Mouse (Mus musculus) heart, postnatal 0 days (tissue): ENCODE results near the gene Hist1h4f. TPM values are rescaled to one million over a fixed set of nuclear protein-coding genes. Genes with fewer than 3 reads are reported as not detected.
"Not testable (repeated sequence)": the region's sequence is repeated elsewhere in the genome, so short reads cannot be mapped to it uniquely, and the experiment has no call there.

Experiments
- ATAC-seq: fragments of 200-750 bp; cut with Nextera tagmentation; 2 replicates; pipeline ENCODE4 v1.8.0; 2017; ENCODE audit warnings: low read depth, moderate number of reproducible peaks, moderate library complexity; ENCODE audit not compliant: insufficient read depth
- DNase-seq: peaks from one replicate; pipeline ENCODE4 v3.0.0-alpha.2; 2016; ENCODE audit warnings: low spot score
- H3K27ac ChIP-seq: fragments of 300-500 bp; sonication (generic); 2 replicates; pipeline ENCODE4 v1.5.1; 2014; ENCODE audit warnings: low read depth, mild to moderate bottlenecking
- H3K27me3 ChIP-seq: fragments of 300-500 bp; sonication (generic); 2 replicates; pipeline ENCODE4 v1.6.1; 2014; ENCODE audit warnings: low read length, mixed read lengths; ENCODE audit not compliant: control insufficient read depth, insufficient read depth
- H3K36me3 ChIP-seq: fragments of 300-500 bp; sonication (generic); replicated peaks from 2 replicates; pipeline ENCODE4 v1.6.1; 2014; ENCODE audit warnings: low read length, mixed read lengths; ENCODE audit not compliant: control insufficient read depth, insufficient read depth
- H3K4me1 ChIP-seq: fragments of 300-500 bp; sonication (generic); 2 replicates; pipeline ENCODE4 v1.6.1; 2014; ENCODE audit warnings: antibody characterized with exemption; ENCODE audit not compliant: control insufficient read depth, insufficient read depth
- H3K4me2 ChIP-seq: fragments of 300-500 bp; sonication (generic); 2 replicates; pipeline ENCODE4 v1.6.1; 2014; ENCODE audit warnings: low read depth, mild to moderate bottlenecking, low read length, moderate library complexity
- H3K4me3 ChIP-seq: fragments of 300-500 bp; sonication (generic); 2 replicates; pipeline ENCODE4 v1.5.1; 2014; ENCODE audit warnings: low read depth, low read length
- H3K9ac ChIP-seq: fragments of 300-500 bp; sonication (generic); replicated peaks from 2 replicates; pipeline ENCODE4 v1.6.1; 2014; ENCODE audit warnings: low read depth, low read length, mixed read lengths
- H3K9me3 ChIP-seq: fragments of 300-500 bp; sonication (generic); replicated peaks from 2 replicates; pipeline ENCODE4 v1.6.1; 2016; ENCODE audit warnings: low read length; ENCODE audit not compliant: control insufficient read depth
- CTCF ChIP-seq: IDR thresholded peaks from 2 replicates; pipeline ENCODE4 v1.5.1; 2016; ENCODE audit warnings: antibody characterized with exemption, control low read depth, low read depth
- EP300 ChIP-seq: IDR thresholded peaks from 2 replicates; pipeline ENCODE4 v1.6.1; 2016; ENCODE audit warnings: antibody characterized with exemption, low read depth
- WGBS: fragments of 180-500 bp; shearing (Covaris S2); extraction: QIAGEN DNeasy Blood & Tissue Kit; methylation state at CpG from one replicate; pipeline ENCODE4 v1.1.7; 2014; 5-methylcytosine and 5-hydroxymethylcytosine counted together
- polyA plus RNA-seq: library from polyadenylated mRNA; unstranded; fragments of >200 nt; fragmentation: Nextera tagmentation; extraction: Ambion mirVana; gene quantifications from 2 replicates; pipeline ENCODE4 v1.2.1, GENCODE M21; 2015
- total RNA-seq: library from RNA; depleted of rRNA; stranded (reverse); fragments of >200 nt; gene quantifications from 2 replicates; pipeline ENCODE4 v1.2.3, GENCODE M21; 2014; ENCODE audit warnings: low replicate concordance

Gene Hist1h4f
- total and polyA plus RNA-seq, 2 experiments from 2014 or later, result 3,073 TPM; not detected in 1

GRCm38 (mm10) chr13:23551931-23552914 is 775 bp upstream of the Hist1h4f start:
- DNase-seq, result no peak
- Histone ChIP-seq H3K9me3 (no peaks in the 10 kb centered on the region), H3K4me1 (peaks cover 5% of the 10 kb centered on the region; the same call in 1 of the 2 replicates), H3K36me3 (no peaks in the 10 kb centered on the region), H3K9ac (peak overlapping the region; percentile 50; the same call in 1 of the 2 replicates), H3K4me3 (peak overlapping the region; percentile 47), H3K27ac (peak overlapping the region; percentile 85), H3K4me2 (peak overlapping the region; percentile 59), H3K27me3 (no peaks in the 10 kb centered on the region)
- WGBS, result 46% methylated on average over 8 of the region's 8 CpGs
- no peak for ATAC-seq
- no peak for TF ChIP-seq EP300
- no peak for TF ChIP-seq CTCF

- Histone ChIP-seq H3K9me3 (no peaks in the 10 kb centered on the region), H3K4me1 (peaks cover 5% of the 10 kb centered on the region; the same call in 1 of the 2 replicates), H3K4me2 (peak overlapping the region; percentile 59), H3K36me3 (no peaks in the 10 kb centered on the region), H3K4me3 (peak overlapping the region; percentile 47), H3K9ac (peak overlapping the region; percentile 50), H3K27me3 (no peaks in the 10 kb centered on the region), H3K27ac (peak overlapping the region; percentile 85)
- DNase-seq, result no peak
- WGBS, result 9% methylated on average over 3 of the region's 3 CpGs
- TF ChIP-seq EP300, result no peak
- no peak for TF ChIP-seq CTCF
- no peak for ATAC-seq
Observed at GRCm38 (mm10) chr13:23550761-23551145, 695 bp downstream of the Hist1h4f start.

GRCm38 (mm10) chr13:23546694-23547093 is 4.8 kb downstream of the Hist1h4f start:
- no peaks in the 10 kb centered on the region; the same call in 1 of the 2 replicates for H3K4me1 ChIP-seq
- H3K9ac ChIP-seq, result no peak overlapping the region
- no peak for TF ChIP-seq CTCF
- TF ChIP-seq EP300, result no peak
- ATAC-seq (no peak), DNase-seq (no peak)
- no peaks in the 10 kb centered on the region for H3K36me3 ChIP-seq
- no peak overlapping the region for H3K4me2 ChIP-seq
- no peaks in the 10 kb centered on the region for H3K9me3 ChIP-seq
- no peak overlapping the region for H3K4me3 ChIP-seq
- no peak overlapping the region for H3K27ac ChIP-seq
- WGBS, result 65% methylated on average over 5 of the region's 5 CpGs
- no peaks in the 10 kb centered on the region for H3K27me3 ChIP-seq

GRCm38 (mm10) chr13:23544787-23545120 is 6.7 kb downstream of the Hist1h4f start:
- H3K27ac ChIP-seq, result peak overlapping the region; percentile 95
- H3K9me3 ChIP-seq, H3K4me1 ChIP-seq, H3K27me3 ChIP-seq, DNase-seq, H3K36me3 ChIP-seq, ATAC-seq: not testable (repeated sequence)
- WGBS, result 0% methylated on average over 10 of the region's 14 CpGs
- H3K4me2 ChIP-seq, result peak overlapping the region; percentile 81
- H3K9ac ChIP-seq, result peak overlapping the region; percentile 59; the same call in 1 of the 2 replicates
- H3K4me3 ChIP-seq, result peak overlapping the region; percentile 57

- Histone ChIP-seq H3K27ac (peak within 1 kb of the TSS; percentile 95), H3K9me3 (no peaks in the 10 kb centered on the region), H3K4me2 (peak within 1 kb of the TSS; percentile 81), H3K4me1 (no peaks in the 10 kb centered on the region), H3K36me3 (no peaks in the 10 kb centered on the region), H3K4me3 (peak within 1 kb of the TSS; percentile 57), H3K27me3 (no peaks in the 10 kb centered on the region), H3K9ac (peak within 1 kb of the TSS; percentile 59)
- TF ChIP-seq EP300 (no peak), CTCF (no peak)
- ATAC-seq (peak; percentile 88), DNase-seq (peak; percentile 98)
- WGBS, result under 1% methylated on average over 22 of the region's 45 CpGs
Observed at GRCm38 (mm10) chr13:23543965-23544786, 7.3 kb downstream of the Hist1h4f start, which contains the start of gene Hist1h3f. Gene Hist1h3f (plus strand): TSS chr13:23544052.

GRCm38 (mm10) chr13:23542999-23543607 is 8.3 kb downstream of the Hist1h4f start, which contains the start of gene Hist1h2bh:
Gene Hist1h2bh (minus strand): TSS chr13:23543392.
- H3K27me3 ChIP-seq, H3K9me3 ChIP-seq, H3K36me3 ChIP-seq, H3K4me1 ChIP-seq: not testable (repeated sequence)
- peak; percentile 98 for DNase-seq
- under 1% methylated on average over 24 of the region's 42 CpGs for WGBS
- peak within 1 kb of the TSS; percentile 95 for H3K27ac ChIP-seq
- H3K4me3 ChIP-seq, result peak within 1 kb of the TSS; percentile 57
- ATAC-seq, result peak; percentile 91
- peak within 1 kb of the TSS; percentile 81 for H3K4me2 ChIP-seq
- H3K9ac ChIP-seq, result peak within 1 kb of the TSS; percentile 59

GRCm38 (mm10) chr13:23542225-23542980 is 9.0 kb downstream of the Hist1h4f start:
- H3K36me3 ChIP-seq, DNase-seq, H3K27me3 ChIP-seq, ATAC-seq, H3K4me1 ChIP-seq, H3K9me3 ChIP-seq: not testable (repeated sequence)
- peak overlapping the region; percentile 81 for H3K4me2 ChIP-seq
- peak overlapping the region; percentile 55 for H3K4me3 ChIP-seq
- WGBS, result 15% methylated on average over 3 of the region's 3 CpGs
- peak overlapping the region; percentile 58; the same call in 1 of the 2 replicates for H3K9ac ChIP-seq
- H3K27ac ChIP-seq, result peak overlapping the region; percentile 89
